Mouse (Mus musculus) neural tube, embryonic 12.5 days (tissue): ENCODE results near the gene Fam166a. TPM values are rescaled to one million over a fixed set of nuclear protein-coding genes. Genes with fewer than 3 reads are reported as not detected.

Source experiments
- ATAC-seq: fragments of 200-750 bp; cut with Nextera tagmentation; 2 replicates; pipeline ENCODE4 v1.8.0; 2017; ENCODE audit warnings: low read depth, mild to moderate bottlenecking, moderate TSS enrichment, moderate library complexity; ENCODE audit not compliant: low FRiP score
- H3K27ac ChIP-seq: fragments of 300-500 bp; sonication (generic); 2 replicates; pipeline ENCODE4 v1.5.1; 2016
- H3K27me3 ChIP-seq: fragments of 300-500 bp; sonication (generic); replicated peaks from 2 replicates; pipeline ENCODE4 v1.6.1; 2016; ENCODE audit warnings: mild to moderate bottlenecking
- H3K36me3 ChIP-seq: fragments of 300-500 bp; sonication (generic); 2 replicates; pipeline ENCODE4 v1.6.1; 2016; ENCODE audit warnings: mild to moderate bottlenecking
- H3K4me1 ChIP-seq: fragments of 300-500 bp; sonication (generic); 2 replicates; pipeline ENCODE4 v1.6.1; 2016
- H3K4me2 ChIP-seq: fragments of 300-500 bp; sonication (generic); replicated peaks from 2 replicates; pipeline ENCODE4 v1.6.1; 2016; ENCODE audit warnings: mild to moderate bottlenecking
- H3K4me3 ChIP-seq: fragments of 300-500 bp; sonication (generic); 2 replicates; pipeline ENCODE4 v1.5.1; 2016
- H3K9ac ChIP-seq: fragments of 300-500 bp; sonication (generic); 2 replicates; pipeline ENCODE4 v1.6.1; 2016; ENCODE audit warnings: mild to moderate bottlenecking
- H3K9me3 ChIP-seq: fragments of 300-500 bp; sonication (generic); 2 replicates; pipeline ENCODE4 v1.6.1; 2016; ENCODE audit warnings: mild to moderate bottlenecking
- WGBS: fragments of 180-500 bp; shearing (Covaris S2); methylation state at CpG from one replicate; pipeline ENCODE4 v1.1.7; 2016; 5-methylcytosine and 5-hydroxymethylcytosine counted together
- polyA plus RNA-seq: library from polyadenylated mRNA; unstranded; fragments of >200 nt; fragmentation: Nextera tagmentation; extraction: Ambion mirVana; gene quantifications from 2 replicates; pipeline ENCODE4 v1.2.1, GENCODE M21; 2016

The Fam166a gene
- polyA plus RNA-seq, 1 experiment from 2014 or later: not detected

DNA sequence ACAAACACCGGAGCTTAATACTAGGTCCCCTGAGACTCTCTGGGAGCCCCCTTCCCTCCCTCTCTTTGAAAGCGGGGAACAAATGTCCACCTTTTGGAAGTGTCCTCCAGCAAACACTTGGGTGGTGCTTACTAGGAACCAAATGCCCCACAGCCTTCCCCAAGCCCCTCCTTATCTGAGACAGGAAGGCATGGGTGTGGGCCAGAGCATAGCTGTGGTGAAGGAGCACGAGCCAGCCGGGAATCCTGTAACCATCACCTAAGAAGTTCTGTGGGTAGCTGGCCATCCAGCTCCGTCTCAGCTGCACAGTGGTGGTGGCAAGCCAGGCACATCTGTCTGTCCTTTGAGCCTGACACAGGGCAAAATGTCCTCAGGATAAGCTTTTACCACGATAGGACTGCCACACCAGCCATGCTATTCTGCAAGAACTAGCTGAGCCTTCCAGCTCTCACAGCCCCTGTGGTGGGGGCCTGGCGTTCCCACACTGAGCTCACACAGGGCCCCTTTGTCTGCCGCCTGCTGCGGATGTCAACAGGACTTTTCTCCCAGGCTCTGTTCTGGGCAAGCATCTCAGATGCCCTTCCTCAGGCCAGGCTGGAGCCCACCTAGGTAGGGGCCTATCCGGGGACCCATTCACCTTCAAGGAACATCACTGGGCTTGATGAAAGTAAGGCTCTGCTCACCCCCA, 40.1 kb upstream of the Fam166a start:
- ATAC-seq: no peak
- H3K27ac ChIP-seq: peak overlapping the region; percentile 57
- H3K36me3 ChIP-seq: 0 out of 2 replicates have a peak, but pooled peaks cover under 1% of the 10 kb centered on the region
- H3K4me1 ChIP-seq: peaks cover 66% of the 10 kb centered on the region
- no peak overlapping the region for H3K4me3 ChIP-seq
- peak overlapping the region; percentile 9; the same call in 1 of the 2 replicates for H3K9ac ChIP-seq
- H3K27me3 ChIP-seq: 0 out of 2 replicates have a peak, but pooled peaks cover 3% of the 10 kb centered on the region
- 17% methylated on average over 10 of the region's 10 CpGs for WGBS
- H3K4me2 ChIP-seq: peak overlapping the region; percentile 56
- no peaks in the 10 kb centered on the region for H3K9me3 ChIP-seq

DNA sequence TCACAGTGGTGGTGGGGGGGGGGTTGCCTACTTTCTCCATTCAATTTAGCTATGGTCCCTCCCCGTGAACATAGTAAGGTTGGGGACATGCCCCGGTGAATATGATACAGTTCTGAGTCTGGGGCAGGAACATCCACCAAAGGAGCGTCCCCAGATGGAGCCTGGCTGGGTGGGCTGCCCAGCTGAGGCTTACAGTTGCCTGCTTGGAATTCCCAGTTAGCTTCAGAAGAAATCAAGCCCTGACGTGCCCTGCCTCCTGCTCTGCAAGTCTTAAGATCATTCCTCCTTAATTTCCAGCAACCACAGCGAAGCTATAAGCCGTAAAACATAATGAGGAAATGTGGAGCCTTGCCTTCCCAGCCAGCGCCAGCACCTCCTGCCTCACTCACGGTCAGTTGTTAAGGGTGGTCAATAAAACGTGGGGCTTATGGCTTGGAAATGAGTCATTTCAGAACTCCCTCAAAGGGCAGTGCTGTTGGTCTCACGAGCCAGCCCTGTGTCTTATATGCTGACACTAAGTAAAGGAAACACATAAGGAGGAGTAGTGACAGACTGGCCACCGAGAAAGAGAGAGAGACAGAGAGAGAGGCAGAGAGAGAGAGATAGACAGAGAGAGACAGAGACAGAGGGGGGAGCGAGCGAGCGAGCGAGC, 38.9 kb upstream of the Fam166a start:
- peak overlapping the region; percentile 77 for H3K4me2 ChIP-seq
- no peaks in the 10 kb centered on the region for H3K9me3 ChIP-seq
- peaks cover 8% of the 10 kb centered on the region; the same call in 1 of the 2 replicates for H3K36me3 ChIP-seq
- H3K4me1 ChIP-seq: peaks cover 77% of the 10 kb centered on the region
- peak overlapping the region; percentile 92; the same call in 1 of the 2 replicates for H3K9ac ChIP-seq
- H3K27ac ChIP-seq: peak overlapping the region; percentile 55; the same call in 1 of the 2 replicates
- H3K27me3 ChIP-seq: 0 out of 2 replicates have a peak, but pooled peaks cover 3% of the 10 kb centered on the region
- 16% methylated on average over 15 of the region's 15 CpGs for WGBS
- peak overlapping the region; percentile 82 for H3K4me3 ChIP-seq
- no peak for ATAC-seq

DNA sequence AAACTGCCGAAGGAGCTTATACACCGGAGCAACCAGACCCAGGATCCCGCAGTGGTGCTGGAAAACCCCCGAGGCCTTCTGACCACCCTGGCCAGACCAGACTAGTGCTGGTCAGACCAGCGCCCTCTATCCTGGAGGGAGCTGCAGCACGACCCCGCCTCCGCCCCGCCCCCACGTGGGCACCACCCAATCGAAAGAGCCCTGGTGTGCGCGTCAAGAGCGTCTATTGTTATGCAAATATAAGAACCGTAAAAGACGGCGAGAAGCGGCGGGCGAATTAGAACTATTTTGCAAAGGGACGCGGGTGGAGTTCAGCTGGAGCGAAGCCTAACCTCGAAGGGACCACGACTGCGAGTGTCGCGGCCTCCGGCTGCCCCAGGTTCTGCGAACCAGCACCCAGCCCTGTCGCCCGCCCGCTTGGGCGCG, 38.1 kb upstream of the Fam166a start, which contains the start of gene Nrarp:
Gene Nrarp, plus strand, starts transcription at position 281 of the 426 bp plus-strand sequence.
- ATAC-seq: peak; percentile 86
- peak within 1 kb of the TSS; percentile 86 for H3K27ac ChIP-seq
- no peaks in the 10 kb centered on the region for H3K9me3 ChIP-seq
- peaks cover 8% of the 10 kb centered on the region; the same call in 1 of the 2 replicates for H3K36me3 ChIP-seq
- WGBS: under 1% methylated on average over 35 of the region's 35 CpGs
- 0 out of 2 replicates have a peak, but pooled peaks cover 3% of the 10 kb centered on the region for H3K27me3 ChIP-seq
- H3K4me3 ChIP-seq: peak within 1 kb of the TSS; percentile 82
- peak within 1 kb of the TSS; percentile 77 for H3K4me2 ChIP-seq
- H3K9ac ChIP-seq: peak within 1 kb of the TSS; percentile 92
- H3K4me1 ChIP-seq: peaks cover 78% of the 10 kb centered on the region

DNA sequence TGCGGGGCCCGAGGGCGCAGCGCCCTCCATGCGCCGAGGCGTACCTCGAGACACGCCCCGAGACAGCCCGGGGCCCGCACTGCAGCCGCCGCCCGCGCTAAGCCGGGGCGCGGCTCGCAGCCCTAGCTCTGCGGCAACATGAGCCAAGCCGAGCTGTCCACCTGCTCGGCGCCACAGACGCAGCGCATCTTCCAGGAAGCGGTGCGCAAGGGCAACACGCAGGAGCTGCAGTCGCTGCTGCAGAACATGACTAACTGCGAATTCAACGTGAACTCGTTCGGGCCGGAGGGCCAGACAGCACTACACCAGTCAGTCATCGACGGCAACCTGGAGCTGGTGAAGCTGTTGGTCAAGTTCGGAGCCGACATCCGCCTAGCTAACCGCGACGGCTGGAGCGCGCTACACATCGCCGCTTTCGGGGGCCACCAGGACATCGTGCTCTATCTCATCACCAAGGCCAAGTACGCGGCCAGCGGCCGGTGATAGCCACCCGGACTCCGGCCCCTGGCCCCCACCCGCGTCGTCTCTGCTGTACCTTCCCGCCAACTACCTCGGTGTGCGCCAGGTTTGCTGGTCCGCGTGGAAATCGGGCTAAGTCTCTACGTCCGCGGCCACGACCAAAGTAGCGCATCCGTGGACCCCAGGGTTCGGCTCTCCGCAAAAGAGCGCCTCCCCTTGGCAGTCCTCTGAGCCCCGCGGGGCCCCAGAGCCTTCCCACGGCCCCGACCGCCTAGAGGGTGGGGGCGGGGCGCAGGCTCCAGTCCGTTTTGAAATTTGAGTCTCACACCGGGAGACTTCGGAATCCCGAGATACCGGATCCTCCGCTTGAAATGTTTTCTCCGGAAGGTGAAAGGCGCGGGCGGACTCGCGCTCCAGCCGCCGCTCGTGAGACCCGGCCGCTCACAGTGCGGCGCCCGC, 37.3 kb upstream of the Fam166a start:
- Histone ChIP-seq H3K27me3 (0 out of 2 replicates have a peak, but pooled peaks cover 3% of the 10 kb centered on the region), H3K4me1 (peaks cover 78% of the 10 kb centered on the region), H3K27ac (peak overlapping the region; percentile 86), H3K9me3 (no peaks in the 10 kb centered on the region), H3K9ac (peak overlapping the region; percentile 92), H3K4me2 (peak overlapping the region; percentile 77), H3K4me3 (peak overlapping the region; percentile 82), H3K36me3 (peaks cover 8% of the 10 kb centered on the region; the same call in 1 of the 2 replicates)
- ATAC-seq: peak; percentile 31
- WGBS: under 1% methylated on average over 99 of the region's 100 CpGs

DNA sequence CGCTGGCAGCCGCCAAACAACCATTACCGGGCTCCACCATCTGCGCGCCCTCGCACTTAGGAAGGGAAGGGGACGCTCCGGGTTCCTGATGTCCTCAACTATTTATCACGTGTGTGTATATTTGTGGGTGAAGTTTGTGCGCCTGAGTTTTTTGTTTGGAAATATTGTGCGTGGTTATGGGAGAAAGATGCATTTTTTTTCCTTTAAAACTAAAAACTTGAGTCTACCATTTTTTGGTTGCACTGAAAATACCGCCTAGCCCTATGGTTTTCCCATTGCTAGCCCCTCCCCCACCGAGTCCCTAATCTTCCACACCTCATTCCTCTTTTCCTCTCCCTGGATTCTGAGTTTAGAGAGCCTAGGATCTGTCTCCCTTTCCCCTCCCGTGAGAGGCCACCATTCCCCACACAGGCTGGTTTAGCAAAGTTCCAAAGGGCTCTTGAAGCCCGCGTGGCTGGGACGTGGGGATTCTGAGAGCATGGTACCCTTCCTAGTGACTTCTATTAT, 36.6 kb upstream of the Fam166a start:
- Histone ChIP-seq H3K27me3 (0 out of 2 replicates have a peak, but pooled peaks cover 3% of the 10 kb centered on the region), H3K36me3 (peaks cover 8% of the 10 kb centered on the region; the same call in 1 of the 2 replicates), H3K4me2 (peak overlapping the region; percentile 77), H3K27ac (peak overlapping the region; percentile 86; the same call in 1 of the 2 replicates), H3K9me3 (no peaks in the 10 kb centered on the region), H3K4me1 (peaks cover 70% of the 10 kb centered on the region), H3K9ac (peak overlapping the region; percentile 92), H3K4me3 (peak overlapping the region; percentile 82)
- no peak for ATAC-seq
- WGBS: under 1% methylated on average over 17 of the region's 17 CpGs

DNA sequence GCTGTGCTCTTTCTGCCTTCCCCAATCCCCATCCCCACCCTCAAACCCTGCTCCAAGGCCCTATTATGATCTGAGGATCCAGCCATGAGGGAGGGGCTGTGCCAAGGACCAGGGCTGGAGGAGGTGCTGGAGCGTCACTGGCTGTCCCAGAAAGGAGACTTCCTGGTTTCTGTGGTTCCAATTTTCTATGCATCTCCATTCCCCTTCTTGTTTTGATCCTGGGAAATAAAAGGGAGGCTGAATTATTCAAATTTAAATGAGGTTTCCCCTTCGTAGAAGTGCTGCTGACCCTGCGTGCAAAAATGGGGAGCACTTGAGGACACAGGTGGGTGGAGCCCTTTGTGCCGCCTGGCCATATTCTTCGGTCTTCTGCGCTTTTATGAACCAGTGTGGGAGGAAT, 35.9 kb upstream of the Fam166a start:
- Histone ChIP-seq H3K4me2 (peak overlapping the region; percentile 77), H3K4me1 (peaks cover 63% of the 10 kb centered on the region), H3K36me3 (peaks cover 8% of the 10 kb centered on the region; the same call in 1 of the 2 replicates), H3K27me3 (0 out of 2 replicates have a peak, but pooled peaks cover 3% of the 10 kb centered on the region), H3K4me3 (peak overlapping the region; percentile 82), H3K9ac (peak overlapping the region; percentile 92; the same call in 1 of the 2 replicates), H3K27ac (0 out of 2 replicates have a peak overlapping the region, but pooled peaks have one; percentile 37), H3K9me3 (no peaks in the 10 kb centered on the region)
- 5% methylated on average over 6 of the region's 6 CpGs for WGBS
- no peak for ATAC-seq

DNA sequence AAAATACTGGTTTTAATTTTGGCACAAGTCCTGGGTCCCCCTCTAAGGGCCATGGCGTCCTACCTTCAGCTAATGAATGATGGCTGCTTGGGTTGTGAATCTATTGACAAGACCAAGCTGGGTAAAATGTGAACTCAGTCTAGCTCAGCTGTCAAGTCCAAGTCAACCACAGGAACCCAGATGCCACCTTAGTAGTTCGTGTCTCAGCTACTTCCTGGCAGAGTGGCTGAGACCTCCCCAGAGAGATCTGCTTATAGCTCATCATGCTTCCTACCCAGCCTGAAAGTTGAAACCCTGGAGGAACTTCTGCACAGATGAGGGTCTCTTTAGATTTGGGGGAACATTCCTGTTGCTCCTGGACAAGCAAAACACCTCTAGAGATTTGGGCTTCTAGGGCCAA, 35.2 kb upstream of the Fam166a start:
- Histone ChIP-seq H3K27me3 (0 out of 2 replicates have a peak, but pooled peaks cover 3% of the 10 kb centered on the region), H3K36me3 (peaks cover 8% of the 10 kb centered on the region; the same call in 1 of the 2 replicates), H3K4me2 (peak overlapping the region; percentile 77), H3K4me3 (peak overlapping the region; percentile 82), H3K9me3 (no peaks in the 10 kb centered on the region), H3K9ac (0 out of 2 replicates have a peak overlapping the region, but pooled peaks have one; percentile 92), H3K27ac (no peak overlapping the region), H3K4me1 (peaks cover 57% of the 10 kb centered on the region)
- 44% methylated on average over 2 of the region's 2 CpGs for WGBS
- ATAC-seq: no peak

DNA sequence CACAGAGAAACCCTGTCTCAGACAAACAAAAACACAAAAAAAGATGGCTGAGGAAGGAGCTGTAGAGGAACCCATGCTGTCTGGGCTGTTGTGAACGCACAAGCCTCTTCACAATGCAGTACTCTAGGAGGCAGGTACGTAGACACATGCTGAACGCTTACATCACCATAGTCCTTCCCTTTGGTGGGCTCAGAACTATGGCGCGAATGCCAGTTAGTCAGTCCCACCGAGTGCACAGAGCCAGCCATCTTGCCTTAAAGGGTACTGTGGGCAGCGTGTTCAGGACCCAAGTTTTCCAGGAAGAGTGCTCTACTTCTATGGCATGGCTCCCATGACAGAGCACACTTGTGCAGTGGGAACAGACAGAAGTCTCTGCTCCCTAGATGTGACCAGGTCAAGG, 34.0 kb upstream of the Fam166a start:
- Histone ChIP-seq H3K4me3 (no peak overlapping the region; the same call in 1 of the 2 replicates), H3K27ac (peak overlapping the region; percentile 96; the same call in 1 of the 2 replicates), H3K9me3 (no peaks in the 10 kb centered on the region), H3K4me1 (peaks cover 46% of the 10 kb centered on the region), H3K4me2 (peak overlapping the region; percentile 77), H3K36me3 (peaks cover 8% of the 10 kb centered on the region; the same call in 1 of the 2 replicates), H3K9ac (no peak overlapping the region), H3K27me3 (0 out of 2 replicates have a peak, but pooled peaks cover 3% of the 10 kb centered on the region)
- no peak for ATAC-seq
- 90% methylated on average over 7 of the region's 7 CpGs for WGBS

DNA sequence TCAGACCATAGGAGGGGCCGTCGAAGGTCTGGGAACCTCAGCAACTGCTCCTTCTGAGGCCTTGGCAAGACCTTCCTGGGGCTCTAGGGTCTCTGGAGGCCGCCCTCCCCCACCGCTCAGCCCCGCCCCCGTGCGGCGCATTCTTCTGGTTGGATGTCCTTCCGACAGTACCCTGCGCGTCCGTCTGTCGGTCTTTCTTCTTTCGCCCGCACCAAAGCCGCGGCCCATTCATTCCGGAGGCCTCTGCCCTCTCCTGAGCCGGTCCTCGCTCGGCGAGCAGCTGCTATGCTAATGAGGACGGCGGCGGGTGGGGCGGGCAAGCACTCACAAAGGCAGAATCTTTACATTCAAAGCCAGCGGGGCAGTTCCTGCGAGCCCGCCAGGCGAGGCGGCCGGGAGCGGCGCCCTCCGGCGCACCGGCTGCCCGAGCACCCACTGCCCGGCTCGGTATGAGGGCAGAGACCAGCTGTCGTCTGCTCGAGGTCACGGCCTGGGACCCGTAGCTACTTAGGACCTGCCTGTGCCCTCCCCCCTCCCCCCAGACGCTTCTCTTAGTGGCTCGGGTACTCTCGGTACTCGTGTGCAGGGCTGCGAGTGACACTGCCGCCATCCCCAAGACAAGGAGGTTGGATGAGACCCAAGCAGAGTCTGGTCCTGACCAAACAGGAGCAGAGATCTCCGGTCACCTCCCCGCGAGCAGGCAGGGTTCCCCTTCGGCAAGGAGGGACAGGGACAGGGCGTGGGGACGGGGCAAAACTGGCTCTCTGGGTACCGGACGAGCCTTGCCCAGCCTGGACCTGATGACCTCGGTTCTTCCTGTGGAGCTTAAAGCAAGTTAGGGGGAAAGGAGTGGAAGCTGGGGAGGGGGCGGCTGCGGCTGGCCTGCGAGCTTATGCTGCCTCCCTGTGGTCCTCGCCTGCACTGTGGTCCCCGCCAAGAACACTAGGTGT, 32.6 kb upstream of the Fam166a start:
- H3K4me1 ChIP-seq: peaks cover 38% of the 10 kb centered on the region
- H3K9ac ChIP-seq: peak overlapping the region; percentile 70
- peak overlapping the region; percentile 77 for H3K4me2 ChIP-seq
- H3K9me3 ChIP-seq: no peaks in the 10 kb centered on the region
- no peaks in the 10 kb centered on the region for H3K27me3 ChIP-seq
- ATAC-seq: peak; percentile 82
- WGBS: under 1% methylated on average over 64 of the region's 64 CpGs
- peak overlapping the region; percentile 96 for H3K27ac ChIP-seq
- H3K4me3 ChIP-seq: peak overlapping the region; percentile 48
- peaks cover 8% of the 10 kb centered on the region; the same call in 1 of the 2 replicates for H3K36me3 ChIP-seq

DNA sequence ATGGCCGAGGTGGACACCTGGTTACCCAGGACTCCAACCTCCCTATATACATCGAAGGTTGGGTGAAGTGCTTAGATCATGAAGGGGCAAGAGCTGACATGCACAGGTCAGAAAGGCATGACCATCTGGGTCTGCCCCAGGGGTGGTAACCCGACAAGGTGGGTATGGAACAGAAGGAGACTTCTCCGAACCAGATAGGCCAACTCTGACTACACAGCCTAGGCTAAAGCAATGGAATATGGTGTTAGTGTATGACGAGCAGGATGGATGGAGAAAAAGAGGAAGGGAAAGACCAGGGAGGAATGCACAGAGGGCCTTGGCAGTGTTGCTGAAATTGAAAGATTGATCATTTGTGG, 32.0 kb upstream of the Fam166a start:
- Histone ChIP-seq H3K4me1 (peaks cover 35% of the 10 kb centered on the region), H3K27ac (0 out of 2 replicates have a peak overlapping the region, but pooled peaks have one; percentile 96), H3K27me3 (no peaks in the 10 kb centered on the region), H3K36me3 (peaks cover 8% of the 10 kb centered on the region; the same call in 1 of the 2 replicates), H3K4me2 (peak overlapping the region; percentile 77), H3K9ac (peak overlapping the region; percentile 70; the same call in 1 of the 2 replicates), H3K4me3 (peak overlapping the region; percentile 48), H3K9me3 (no peaks in the 10 kb centered on the region)
- 34% methylated on average over 5 of the region's 5 CpGs for WGBS
- ATAC-seq: no peak
